9 mouse cellular contexts compared by ENCODE assay signal in genomic region chr6:116774954-116775675, GRCm38 (mm10). TPM values are rescaled to one million over a fixed set of nuclear protein-coding genes. Genes with fewer than 3 reads are reported as not detected.
DNase-seq lines count a peak whose midpoint lies in the region; ATAC-seq and TF ChIP-seq lines count a peak whose summit lies in the region.
"Had no signal": no experiment of that assay in that cellular context is flagged by ENCODE, and none has a peak within 500 bp of the region (broad histone marks: within the 10 kb centered on the region; RNA-seq: fewer than 3 reads in every experiment).

No protein-coding gene starts in this region.

- H3K79me2 ChIP-seq in heart, adult 2 months (replicated peaks; ENCODE audit: control insufficient read depth, insufficient read depth, low read length), result no peaks in the 10 kb centered on the region

- no peak for ATAC-seq in forebrain, embryonic 16.5 days

- no peaks in the 10 kb centered on the region for H3K9me3 ChIP-seq in forebrain, embryonic 16.5 days (ENCODE audit: control insufficient read depth, low read length)
- H3K9me3 ChIP-seq: hindbrain, embryonic 15.5 days had no signal

- TF ChIP-seq EP300 in heart, adult 2 months (IDR thresholded peaks at IDR 0.05; ENCODE audit: insufficient read depth, low read depth, low read length), result no peak

- H3K4me1 ChIP-seq in heart, adult 2 months (ENCODE audit: control insufficient read depth, insufficient read depth, low read length), result no peaks in the 10 kb centered on the region
- no peaks in the 10 kb centered on the region for H3K4me1 ChIP-seq in spleen, adult 2 months (ENCODE audit: control insufficient read depth, insufficient read depth, insufficient read length)
- H3K4me1 ChIP-seq in cortical plate, adult 2 months (ENCODE audit: control insufficient read depth, insufficient read depth, low read length), result no peaks in the 10 kb centered on the region
- no peaks in the 10 kb centered on the region for H3K4me1 ChIP-seq in forebrain, embryonic 16.5 days (replicated peaks; ENCODE audit: control insufficient read depth, insufficient read depth, low read length)
- H3K4me1 ChIP-seq: hindbrain, embryonic 15.5 days had no signal

- H3K4me2 ChIP-seq in forebrain, embryonic 16.5 days (ENCODE audit: low read length), result no peak overlapping the region
- H3K4me2 ChIP-seq: hindbrain, embryonic 15.5 days had no signal

- WGBS in heart, adult 2 months, result 87% methylated on average over 12 of the region's 12 CpGs
- WGBS in spleen, adult 2 months, result 86% methylated on average over 12 of the region's 12 CpGs
- WGBS in forebrain, embryonic 16.5 days, result 78% methylated on average over 12 of the region's 12 CpGs

- no peaks in the 10 kb centered on the region for H3K27me3 ChIP-seq in heart, adult 2 months (ENCODE audit: control insufficient read depth, insufficient read depth, low read length)
- H3K27me3 ChIP-seq in spleen, adult 2 months (ENCODE audit: control insufficient read depth, insufficient read depth, low read length), result no peaks in the 10 kb centered on the region
- H3K27me3 ChIP-seq in forebrain, embryonic 16.5 days (replicated peaks; ENCODE audit: control insufficient read depth, insufficient read depth, low read length), result no peaks in the 10 kb centered on the region
- H3K27me3 ChIP-seq: hindbrain, embryonic 15.5 days had no signal

- H3K4me3 ChIP-seq in heart, adult 2 months, result no peak overlapping the region
- H3K4me3 ChIP-seq in spleen, adult 2 months (ENCODE audit: extremely low read depth, insufficient read depth, insufficient read length), result no peak overlapping the region
- no peak overlapping the region for H3K4me3 ChIP-seq in cortical plate, adult 2 months (ENCODE audit: insufficient read depth, low read length)
- H3K4me3 ChIP-seq in forebrain, embryonic 16.5 days (replicated peaks; ENCODE audit: low read length), result no peak overlapping the region
- H3K4me3 ChIP-seq: hindbrain, embryonic 15.5 days had no signal

- H3K9ac ChIP-seq in heart, adult 2 months (ENCODE audit: low read depth, low read length), result no peak overlapping the region
- no peak overlapping the region for H3K9ac ChIP-seq in forebrain, embryonic 16.5 days (replicated peaks; ENCODE audit: low read depth, low read length)
- H3K9ac ChIP-seq: hindbrain, embryonic 15.5 days had no signal

- no peaks in the 10 kb centered on the region for H3K36me3 ChIP-seq in heart, adult 2 months (ENCODE audit: control insufficient read depth, insufficient read depth, low read length)
- H3K36me3 ChIP-seq in spleen, adult 2 months (ENCODE audit: control insufficient read depth, insufficient read depth, low read length), result no peaks in the 10 kb centered on the region
- no peaks in the 10 kb centered on the region for H3K36me3 ChIP-seq in forebrain, embryonic 16.5 days (ENCODE audit: control insufficient read depth, insufficient read depth)
- H3K36me3 ChIP-seq: hindbrain, embryonic 15.5 days had no signal

- TF ChIP-seq POLR2A in heart, adult 2 months (IDR thresholded peaks at IDR 0.05; ENCODE audit: insufficient read depth, low read depth, low read length), result no peak
- no peak for TF ChIP-seq POLR2A in spleen, adult 2 months (IDR thresholded peaks at IDR 0.05; ENCODE audit: low read depth, low read length)
- TF ChIP-seq POLR2A in cortical plate, adult 2 months (IDR thresholded peaks at IDR 0.05; ENCODE audit: extremely low read depth, insufficient read depth, low read length), result no peak

- intact Hi-C loops in heart, adult 2 months (cut with DNase I), result loop anchor here (10.0 kb wide), 1 partner anchor 190 kb away; no protein-coding TSS in a partner anchor
- intact Hi-C loops in heart, postnatal 25 days (cut with DNase I), result no loop called here

- DNase-seq in heart, adult 2 months, result peak in 1 of 2 experiments; percentile 53
- DNase-seq in heart, postnatal 25 days (ENCODE audit: low spot score), result no peak
- no peak for DNase-seq in spleen, adult 2 months (ENCODE audit: low read depth in 1 of 2, low spot score in 2 of 2)
- no peak for DNase-seq in spleen, postnatal 14 days (ENCODE audit: low spot score in 2 of 2)
- DNase-seq in kidney, postnatal 36 days, result peak; percentile 37 to 72
- peak; percentile 67 for DNase-seq in retina, embryonic 14.5 days (ENCODE audit: low spot score)

- no peak overlapping the region for H3K27ac ChIP-seq in heart, adult 2 months
- no peak overlapping the region for H3K27ac ChIP-seq in spleen, adult 2 months (ENCODE audit: insufficient read depth, low read length)
- no peak overlapping the region for H3K27ac ChIP-seq in cortical plate, adult 2 months (ENCODE audit: insufficient read depth, low read length)
- H3K27ac ChIP-seq in forebrain, embryonic 16.5 days (ENCODE audit: low read length), result no peak overlapping the region
- H3K27ac ChIP-seq: hindbrain, embryonic 15.5 days had no signal

- peak; percentile 88 for TF ChIP-seq CTCF in heart, adult 2 months (IDR thresholded peaks at IDR 0.05)
- TF ChIP-seq CTCF in spleen, adult 2 months (IDR thresholded peaks at IDR 0.05; ENCODE audit: extremely low read depth, insufficient read depth, insufficient read length, insufficient replicate concordance), result peak; percentile 49; the same call in 1 of the 2 replicates
- peak; percentile 59 for TF ChIP-seq CTCF in cortical plate, adult 2 months (IDR thresholded peaks at IDR 0.05; ENCODE audit: extremely low read depth, insufficient read depth, low read length)

RNA-seq across cellular contexts. Expression of gene Tmem72, which starts 58.4 kb away (rescaled TPM):
- total RNA-seq in heart, adult 2 months (2021), result under 1 TPM; 0.03 to 0.05 TPM
- under 0.01 TPM in 2 replicates for polyA plus RNA-seq in heart, adult 2 months (2012; rRNA removed)
- under 1 TPM in 1 of 2 experiments, not detected in 1; 0.03 TPM for total RNA-seq in heart, postnatal 25 days (2021)
- polyA plus RNA-seq in spleen, adult 2 months (2012; rRNA removed), result 0.01 TPM in 2 replicates
- 0.08 TPM in 2 replicates for polyA plus RNA-seq in cortical plate, adult 2 months (2012; rRNA removed)
- polyA plus RNA-seq in forebrain, embryonic 16.5 days (2015; fragmentation: Nextera tagmentation; extraction: Ambion mirVana), result 0.81 and 1.4 TPM in 2 replicates

Comparison
In these comparisons a context has a peak if more than half of its experiments do, and no peak if none do; other contexts are left out.
1. DNase-seq: peak in kidney, postnatal 36 days (2 of 2) and retina, embryonic 14.5 days (single experiment); none in heart, postnatal 25 days (single experiment), spleen, adult 2 months (0 of 2) and spleen, postnatal 14 days (0 of 2).
2. Peak in every context shown above with its lines, with median percentiles within 50 percentile points of each other: CTCF ChIP-seq.